Mouse (Mus musculus) kidney, adult 8-10 months (tissue): Measurements from ENCODE around the gene Tipin.
"Not testable (repeated sequence)": the region's sequence is repeated elsewhere in the genome, so short reads cannot be mapped to it uniquely, and the experiment has no call there.

Source experiments
- DNase-seq, 2 experiments: peaks; one replicate each; pipeline ENCODE4 v3.0.0; 2022

The Tipin gene

DNA sequence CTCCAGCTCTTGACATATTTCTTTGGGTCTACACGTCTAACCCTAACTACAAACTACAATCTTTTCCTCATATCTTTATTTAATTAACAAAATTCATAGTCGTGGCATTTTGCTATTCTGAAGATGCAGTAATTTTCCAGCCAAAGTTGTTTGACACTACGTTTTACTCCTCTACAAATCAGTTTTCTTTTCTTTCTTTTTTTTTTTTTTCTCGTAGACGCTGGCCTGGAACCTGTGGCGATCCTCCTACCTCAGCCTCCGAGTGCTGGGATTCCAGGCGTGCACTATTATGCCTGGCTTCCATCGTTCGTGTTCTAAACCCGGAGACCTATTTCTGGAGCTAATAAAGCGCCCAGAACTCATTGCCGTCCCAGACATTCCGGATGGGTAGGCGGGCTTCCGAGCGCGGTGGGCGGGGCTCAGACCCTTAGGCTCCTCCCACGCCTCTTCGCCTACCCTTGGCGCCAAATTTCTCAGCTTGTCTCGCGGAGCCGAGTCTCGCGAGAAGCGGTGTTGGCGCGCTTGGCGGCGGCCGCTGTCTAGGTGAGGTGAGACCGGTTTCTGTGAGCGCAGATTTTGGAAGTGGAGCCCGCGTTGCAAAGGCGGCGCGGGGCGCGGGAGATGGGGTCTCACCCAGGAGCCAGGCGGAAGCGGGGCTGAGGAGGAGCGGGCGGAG is at the start of gene Tipin:
Gene Tipin (plus strand): TSS at position 477 of the 676 bp plus-strand sequence.
- DNase-seq, result peak; percentile 93 to 96

DNA sequence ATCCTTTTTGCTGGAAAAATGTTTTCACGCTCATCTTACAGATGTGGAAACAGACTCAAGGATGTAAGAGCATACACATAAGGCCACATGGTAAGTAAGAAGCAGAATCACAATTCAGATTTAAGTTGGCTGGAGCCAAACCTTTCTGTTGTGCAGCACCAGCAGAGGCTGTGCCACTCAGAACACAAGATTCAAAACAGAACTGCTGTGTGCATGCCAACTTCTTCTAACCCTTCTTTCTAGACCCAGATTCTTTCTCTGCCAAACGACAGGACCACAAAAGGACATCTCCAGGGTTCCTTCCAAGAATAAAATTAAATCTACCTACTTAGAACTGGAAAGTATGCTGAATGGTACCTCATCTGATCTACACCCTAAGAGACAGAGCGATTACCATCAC is 49.7 kb upstream of the Tipin start:
- no peak for DNase-seq

DNA sequence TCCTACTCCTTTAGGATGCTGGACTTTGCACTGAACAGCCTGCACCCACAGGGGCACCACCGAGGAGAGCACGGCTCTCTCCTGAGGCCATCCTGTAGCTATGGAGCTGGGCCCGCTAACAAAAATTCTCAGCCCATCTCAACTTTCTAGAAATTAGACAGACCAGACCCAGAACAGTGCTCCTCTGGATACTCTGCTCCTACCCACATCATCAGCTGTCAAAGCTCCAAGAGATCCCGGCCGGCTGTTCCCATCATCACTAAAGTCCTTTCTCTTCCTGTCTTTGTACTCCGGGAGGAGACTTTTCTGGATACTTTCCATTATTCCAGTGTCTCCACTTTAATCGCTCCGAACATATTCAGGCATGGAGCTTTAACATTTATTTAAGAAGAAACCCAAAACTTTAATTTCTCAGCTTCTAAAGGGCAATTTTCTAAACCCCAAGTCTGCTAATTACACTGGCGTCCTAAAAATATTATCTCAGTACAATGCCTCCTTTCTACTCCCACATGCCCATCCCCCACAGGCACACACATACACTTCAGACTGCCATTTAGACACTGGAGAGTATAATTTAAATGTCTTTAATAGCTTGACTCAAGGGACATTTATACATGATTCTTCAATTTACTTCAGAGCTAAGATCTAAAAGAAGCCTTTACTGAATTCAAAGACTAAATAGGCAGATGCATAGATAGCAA is 49.0 kb upstream of the Tipin start:
- DNase-seq, result no peak

DNA sequence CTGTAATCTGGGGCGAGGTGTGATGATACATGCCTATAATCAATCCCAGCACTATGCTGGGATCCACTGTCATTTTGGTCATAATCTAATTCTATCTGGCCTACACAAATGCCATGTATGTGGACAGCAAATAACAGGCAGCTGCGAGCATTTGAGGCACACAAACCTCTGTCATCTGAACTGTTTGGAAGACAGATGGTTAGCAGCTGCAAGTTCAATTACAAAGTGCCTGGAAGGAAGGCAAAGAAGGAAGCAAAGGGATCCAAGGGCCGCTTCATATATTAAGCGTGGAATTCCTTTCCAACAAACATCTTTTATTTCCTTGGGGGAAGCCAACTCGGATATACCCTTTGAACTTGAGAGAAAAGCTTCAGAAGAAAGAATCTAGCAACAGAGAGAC is 47.7 kb upstream of the Tipin start:
- peak in 1 of 2 experiments; percentile 13 for DNase-seq

DNA sequence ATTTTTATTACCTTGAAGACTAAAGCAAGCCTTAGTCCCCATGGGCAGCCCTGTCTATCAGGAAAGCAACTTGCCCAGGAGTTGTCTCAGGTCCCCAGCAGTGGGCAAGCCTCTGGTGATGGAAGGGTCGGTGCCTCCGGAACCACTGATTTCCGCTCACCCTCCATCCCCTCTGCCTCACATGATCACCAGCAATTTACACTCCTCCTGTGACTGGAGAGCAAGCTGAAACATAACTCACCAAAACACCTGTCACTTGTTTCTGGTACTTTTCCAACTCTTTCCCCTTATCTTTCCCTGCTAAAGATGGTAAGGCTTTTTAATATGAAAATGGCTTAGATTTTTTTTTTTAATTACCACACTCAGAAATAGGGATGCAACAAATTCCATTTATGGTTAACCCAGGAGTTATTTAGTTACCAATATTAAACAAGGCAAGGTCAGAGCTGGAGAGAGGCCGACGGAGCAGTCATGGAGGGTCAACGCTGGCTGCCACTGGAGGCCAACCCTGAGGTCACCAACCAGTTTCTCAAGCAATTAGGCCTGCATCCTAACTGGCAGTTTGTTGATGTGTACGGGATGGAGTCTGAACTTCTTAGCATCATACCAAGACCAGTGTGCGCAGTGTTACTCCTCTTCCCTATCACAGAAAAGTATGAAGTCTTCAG is 46.5 kb upstream of the Tipin start, which contains the start of gene Uchl4:
Gene Uchl4 (plus strand): TSS at position 434 of the 668 bp plus-strand sequence.
- DNase-seq, result peak; percentile 63 to 66

DNA sequence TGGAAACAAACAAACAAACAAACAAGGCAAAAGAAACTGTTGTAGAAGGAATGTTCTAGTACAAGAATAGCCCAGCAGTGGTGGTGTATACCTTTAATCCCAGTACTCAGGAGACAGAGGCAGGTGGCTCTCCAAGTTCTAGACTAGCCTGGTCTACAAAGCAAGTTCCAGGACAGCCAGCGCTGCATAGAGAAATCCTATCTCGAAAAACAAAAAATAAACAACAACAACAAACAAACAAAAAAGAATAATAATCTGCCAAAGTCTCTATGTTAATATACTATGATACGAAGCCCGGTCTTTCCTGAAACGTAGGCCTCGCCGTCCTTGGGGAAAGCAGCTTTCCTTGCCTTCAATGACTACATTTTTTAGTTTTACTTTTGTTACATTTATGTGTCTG is 45.3 kb upstream of the Tipin start:
- DNase-seq, result no peak

DNA sequence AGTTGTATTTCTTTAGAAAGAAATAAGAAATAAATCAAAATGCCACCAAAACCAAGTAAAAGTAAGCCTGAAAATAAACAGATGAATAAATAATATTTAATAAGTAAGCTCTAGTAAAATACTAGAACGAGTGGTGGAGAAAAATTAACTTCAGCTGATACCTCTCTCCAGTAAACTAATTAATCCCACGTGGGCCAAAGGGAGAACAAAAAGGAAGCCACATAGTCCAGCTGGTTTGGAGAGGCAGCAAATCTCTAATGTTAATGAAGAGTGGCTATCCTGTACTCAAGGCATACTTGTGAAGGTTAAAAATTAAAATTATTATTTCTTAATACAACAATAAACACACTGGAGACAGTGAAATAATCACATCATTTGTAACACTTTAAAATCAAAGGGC is 41.3 kb upstream of the Tipin start:
- DNase-seq, result peak in 1 of 2 experiments; percentile 13

DNA sequence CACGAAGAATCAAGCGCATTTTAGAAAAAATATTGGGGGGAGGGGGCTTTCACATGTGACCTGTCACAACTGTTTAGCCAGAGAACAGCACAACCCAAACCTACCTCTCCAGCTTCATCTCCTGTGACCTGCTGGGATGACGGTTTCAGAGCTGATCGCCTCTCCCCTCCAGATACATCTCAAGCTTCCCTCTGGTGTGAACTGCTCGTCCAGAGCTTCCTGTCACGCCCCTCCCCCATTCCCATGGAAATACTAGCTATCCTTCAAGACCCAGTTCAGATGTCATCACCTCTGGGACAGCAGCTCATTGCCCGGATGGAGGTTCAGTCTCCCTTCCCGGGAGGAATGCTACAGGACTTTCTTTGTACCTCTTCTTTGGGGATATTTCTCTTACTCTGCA is 40.7 kb upstream of the Tipin start:
- peak in 1 of 2 experiments; percentile 17 for DNase-seq

DNA sequence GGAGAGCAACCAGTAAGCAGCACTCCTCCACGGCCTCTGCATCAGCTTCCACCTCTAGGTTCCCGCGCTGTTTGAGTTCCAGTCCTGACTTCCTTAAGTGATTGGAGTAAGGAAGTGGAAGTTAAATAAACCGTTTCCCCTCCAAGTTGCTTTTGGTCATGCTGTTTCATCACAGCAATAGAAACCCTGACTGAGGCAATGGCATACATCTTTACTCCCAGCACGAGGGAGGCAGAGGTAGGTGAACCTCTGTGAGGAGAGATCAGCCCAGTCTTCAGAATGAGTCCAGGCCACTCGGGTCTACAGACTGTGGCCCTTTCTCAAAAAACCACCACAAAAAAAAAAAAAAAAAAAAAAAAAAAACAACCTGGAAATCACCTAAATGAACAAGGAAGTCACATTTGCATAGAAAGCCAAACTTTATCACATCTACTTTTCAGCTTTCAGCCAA is 39.0 kb upstream of the Tipin start:
- no peak for DNase-seq

DNA sequence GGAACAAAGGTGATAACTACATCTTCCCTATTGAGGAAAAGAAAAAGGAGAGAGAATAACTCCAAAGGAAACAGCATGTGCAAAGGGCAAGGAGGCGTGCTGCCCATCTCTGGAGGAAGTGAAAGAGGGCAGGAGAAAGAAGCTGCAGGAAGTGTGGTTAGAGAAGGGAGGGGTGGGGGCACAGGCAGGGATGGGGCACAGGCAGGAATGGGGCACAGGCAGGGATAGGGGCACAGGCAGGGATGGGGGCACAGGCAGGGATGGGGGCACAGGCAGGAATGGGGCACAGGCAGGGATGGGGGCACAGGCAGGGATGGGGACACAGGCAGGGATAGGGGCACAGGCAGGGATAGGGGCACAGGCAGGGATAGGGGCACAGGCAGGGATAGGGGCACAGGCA is 32.0 kb upstream of the Tipin start:
- DNase-seq, result no peak

DNA sequence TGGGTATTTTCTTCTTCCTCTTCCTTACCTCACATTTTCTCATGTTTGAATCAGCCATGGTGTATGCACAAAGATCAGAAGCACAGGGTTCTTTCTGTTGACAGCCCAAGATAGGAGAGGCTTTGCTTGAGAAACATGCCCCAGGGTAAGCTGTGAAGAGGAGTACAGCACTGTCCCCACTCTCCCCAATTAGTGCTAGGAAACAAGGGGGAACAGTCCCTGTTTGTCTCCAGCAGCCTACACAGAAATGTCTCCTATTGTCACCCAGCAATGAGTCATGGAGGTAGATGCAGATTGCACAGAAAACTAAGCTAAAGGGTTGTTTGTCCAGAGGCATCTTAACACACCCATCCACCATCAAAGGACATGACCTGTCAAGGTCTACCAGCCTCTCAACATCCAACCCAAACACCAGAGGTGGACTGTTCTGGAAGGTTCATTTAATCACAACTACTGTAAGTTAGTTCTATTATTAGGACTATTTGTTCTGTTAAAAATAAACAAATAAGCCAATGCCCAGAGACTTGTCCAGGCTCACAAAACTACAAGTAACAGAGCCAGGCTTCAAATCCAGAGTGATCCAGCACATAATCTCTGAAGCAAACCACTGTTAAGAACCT is 31.2 kb upstream of the Tipin start:
- no peak for DNase-seq

DNA sequence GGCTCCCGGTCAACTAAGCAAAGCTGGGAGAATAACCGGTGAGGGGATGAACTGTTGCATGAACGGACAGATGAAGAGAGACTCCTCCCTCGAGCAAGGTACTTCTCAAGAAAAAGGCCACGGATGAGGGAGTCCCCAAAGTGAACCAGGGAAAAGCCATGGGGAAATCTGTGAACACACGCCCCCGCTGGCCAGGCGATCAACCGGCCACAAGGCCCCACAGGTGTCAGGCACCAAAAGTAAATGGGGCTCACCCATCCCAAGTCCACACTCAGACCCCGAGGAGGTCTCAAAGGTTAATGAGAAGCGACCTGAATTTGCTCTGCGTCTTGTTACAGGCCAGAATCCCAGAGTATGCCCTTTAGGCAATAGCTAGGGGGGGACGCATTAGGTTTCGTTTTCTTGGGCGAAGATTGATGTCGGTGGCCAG is 28.8 kb upstream of the Tipin start:
- DNase-seq, result peak; percentile 34 to 50

DNA sequence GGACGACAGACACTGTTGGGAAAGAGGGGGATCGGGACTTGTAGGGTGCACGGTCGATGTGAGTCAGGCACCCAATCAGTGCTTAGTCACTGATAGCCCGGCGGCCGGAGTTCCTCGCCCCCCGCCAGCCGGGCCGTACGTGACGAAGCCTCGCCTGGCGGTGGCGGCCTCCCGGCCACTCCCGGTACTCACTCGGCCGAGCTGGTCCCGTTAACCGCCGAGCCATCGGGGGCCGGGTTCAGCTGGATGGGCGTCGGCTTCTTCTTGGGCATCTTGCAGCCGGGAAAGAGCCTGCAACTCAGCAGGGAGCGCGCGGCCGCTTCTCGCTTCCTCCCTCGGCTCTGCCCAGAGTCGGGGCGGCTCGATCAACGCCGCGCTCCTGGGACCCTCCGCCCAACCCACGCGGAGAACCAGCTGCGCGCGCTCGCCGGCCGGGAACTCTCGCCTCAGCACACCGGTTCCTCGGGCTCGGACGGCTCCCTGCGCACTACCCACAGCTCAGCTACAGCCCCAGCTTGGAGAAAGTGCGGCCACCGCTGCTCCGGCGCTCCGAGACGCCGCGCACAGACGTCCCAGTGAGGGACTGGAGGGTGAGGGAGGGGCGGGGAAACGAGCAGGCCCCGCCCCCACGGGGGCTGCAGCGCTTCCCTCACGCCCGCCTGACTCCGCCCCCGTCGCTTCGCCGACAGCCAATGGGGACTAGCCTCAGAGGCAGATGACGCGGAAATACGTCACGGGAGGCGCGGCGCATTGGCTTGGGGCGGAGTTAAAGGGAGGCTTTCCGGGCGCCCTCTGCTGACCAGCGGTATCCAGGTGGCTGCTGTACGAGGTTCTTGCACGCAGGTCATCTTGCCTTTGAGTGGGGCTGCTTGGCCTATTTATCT is 28.1 kb upstream of the Tipin start, which contains the start of gene Map2k1:
Gene Map2k1 (minus strand): TSS at position 611 of the 884 bp plus-strand sequence.
- DNase-seq, result peak; percentile 99 to 100

DNA sequence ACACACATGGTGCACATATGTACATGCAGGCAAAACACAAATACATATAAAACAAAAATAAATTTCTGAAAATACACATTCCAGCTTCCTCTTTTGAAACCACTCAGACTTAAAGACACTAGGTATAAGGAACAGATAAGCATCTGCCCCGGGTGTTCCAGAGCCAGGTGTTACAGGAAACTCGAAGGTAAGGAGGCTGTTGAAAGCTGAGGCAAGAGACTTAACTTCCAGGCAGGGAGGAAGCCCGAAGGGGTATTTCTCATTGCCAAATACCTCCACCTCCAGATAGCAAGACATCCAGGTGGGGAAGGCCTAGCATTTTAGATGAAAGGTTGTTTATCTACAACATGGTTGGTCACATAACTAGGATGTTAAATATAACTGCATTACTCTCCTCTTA is 26.0 kb upstream of the Tipin start:
- no peak for DNase-seq

DNA sequence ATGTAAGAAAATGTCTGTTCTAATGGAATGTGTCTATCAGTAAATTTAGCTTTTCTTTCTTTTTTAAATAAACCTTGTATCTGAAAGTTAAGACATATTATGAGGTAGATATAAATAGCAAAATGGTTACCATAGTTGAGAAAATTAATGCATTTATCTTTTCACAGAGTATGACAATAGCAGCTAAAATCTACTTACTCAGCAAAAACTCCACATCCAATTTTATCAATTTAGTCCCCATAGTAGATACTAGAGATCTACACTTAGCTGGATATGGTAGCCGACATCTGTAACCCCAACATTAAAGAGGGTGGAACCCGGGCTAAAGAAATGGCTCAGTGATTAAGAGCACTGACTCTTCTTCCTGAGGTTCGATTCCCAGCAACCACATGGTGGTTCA is 25.2 kb upstream of the Tipin start:
- no peak for DNase-seq

DNA sequence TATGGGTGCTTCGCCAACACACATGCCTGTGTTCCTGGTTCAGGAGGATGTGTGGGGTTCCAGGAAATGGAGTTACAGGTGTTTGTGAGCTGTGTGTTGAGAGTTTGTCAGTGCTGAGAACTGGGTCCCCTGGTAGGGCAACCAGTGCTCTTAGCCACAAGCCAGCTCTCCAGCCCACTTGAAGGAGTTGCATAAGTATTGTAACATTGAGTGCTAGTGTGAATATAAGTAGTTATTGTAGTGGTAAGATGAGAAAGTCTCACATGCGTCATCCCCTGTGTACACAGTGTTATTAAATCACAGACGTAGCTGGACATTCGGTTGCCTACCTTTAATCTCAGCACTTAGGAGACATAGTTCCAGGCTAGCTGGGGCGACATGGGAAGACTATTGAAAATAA is 21.5 kb upstream of the Tipin start:
- DNase-seq, result no peak

DNA sequence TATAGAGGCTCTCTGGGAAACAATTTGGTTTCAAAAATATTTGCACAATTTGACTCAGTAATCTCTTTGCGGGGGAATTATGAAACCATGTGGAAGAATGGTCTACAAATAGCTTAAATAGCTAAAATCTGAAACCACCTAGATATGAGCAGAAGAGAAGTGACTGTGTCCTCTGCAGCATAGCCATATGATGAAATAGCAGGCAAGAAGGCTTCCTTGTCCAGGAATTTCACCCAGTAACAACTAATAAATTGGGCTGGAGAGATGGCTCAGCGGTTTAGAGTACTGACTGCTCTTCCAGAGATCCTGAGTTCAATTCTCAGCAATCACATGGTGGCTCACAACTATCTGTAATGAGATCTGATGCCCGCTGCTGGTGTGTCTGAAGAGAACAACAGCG is 20.4 kb upstream of the Tipin start:
- DNase-seq, result no peak

DNA sequence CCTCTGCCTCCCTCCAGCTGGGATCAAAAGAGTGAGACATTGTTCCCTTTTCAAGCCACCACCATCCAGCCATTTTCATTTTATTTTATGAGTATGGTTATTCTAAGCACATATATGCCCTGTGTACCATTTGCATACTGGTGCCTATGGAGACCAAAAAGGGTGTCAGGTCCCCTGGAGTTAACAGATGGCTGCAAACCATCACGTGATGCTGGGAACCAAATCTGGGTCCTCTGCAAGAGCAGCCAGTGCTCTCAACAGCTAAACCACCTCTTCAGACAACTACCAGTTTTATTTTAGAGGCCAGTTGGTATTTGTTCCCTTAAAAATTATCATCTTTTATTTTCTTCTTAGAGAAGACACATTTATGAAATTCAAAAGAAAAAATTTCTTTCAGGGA is 16.6 kb upstream of the Tipin start:
- DNase-seq, result no peak

DNA sequence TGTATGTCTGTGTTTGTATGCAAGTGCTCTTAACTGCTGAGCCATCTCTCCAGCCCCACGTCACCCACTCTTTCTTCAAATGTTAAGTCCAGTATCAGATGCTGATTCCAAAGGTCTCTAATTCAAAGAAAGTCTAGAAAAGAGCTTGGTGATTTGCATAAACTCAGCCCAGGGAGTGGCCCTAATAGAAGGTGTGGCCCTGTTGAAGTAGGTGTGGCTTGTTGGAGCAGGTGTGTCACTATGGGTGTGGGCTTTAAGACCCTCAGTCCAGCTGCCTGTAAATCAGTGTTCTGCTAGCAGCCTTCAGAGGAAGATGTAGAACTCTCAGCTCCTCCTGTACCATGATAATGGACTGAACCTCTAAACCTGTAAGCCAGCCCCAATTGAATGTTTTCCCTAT is 14.2 kb upstream of the Tipin start:
- no peak for DNase-seq

DNA sequence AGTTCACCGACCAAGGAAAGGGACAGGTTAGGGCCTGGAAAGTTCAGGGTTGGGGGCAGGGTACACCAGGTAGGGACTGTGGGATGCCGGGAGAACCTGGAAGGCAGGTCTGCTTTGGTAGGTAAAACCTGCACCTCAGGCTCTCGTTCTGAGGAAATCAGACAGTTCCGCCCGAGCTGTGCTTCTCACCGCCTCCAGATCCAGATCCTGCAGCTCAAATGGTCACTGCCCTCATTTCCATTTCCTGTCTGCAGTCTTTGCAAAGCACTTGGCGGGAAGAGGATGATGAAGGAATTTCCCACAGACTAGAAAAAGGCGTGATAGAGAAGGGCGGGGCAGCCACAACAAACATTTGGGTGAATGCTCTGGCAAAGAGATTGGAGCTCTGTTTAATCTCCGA is 13.2 kb upstream of the Tipin start:
- no peak for DNase-seq

DNA sequence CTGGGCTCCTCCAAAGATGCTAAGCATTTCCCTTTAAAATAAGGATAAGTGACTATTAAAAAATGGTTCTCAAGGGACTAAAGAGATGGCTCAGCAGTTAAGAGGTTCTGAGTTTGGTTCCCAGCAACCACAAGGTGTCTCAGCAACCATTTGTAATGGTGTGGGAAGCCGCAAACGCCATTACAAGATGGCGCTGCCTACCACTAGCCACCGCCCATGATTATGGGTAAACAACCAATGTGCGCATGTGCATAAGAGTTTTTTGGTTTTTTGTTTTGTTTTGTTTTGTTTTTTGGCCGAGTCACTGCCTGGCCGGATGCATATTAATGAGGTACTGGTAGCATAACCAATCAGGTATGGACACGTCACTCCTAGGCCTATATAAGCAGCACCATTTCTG is 12.5 kb upstream of the Tipin start:
- not testable (repeated sequence) for DNase-seq

DNA sequence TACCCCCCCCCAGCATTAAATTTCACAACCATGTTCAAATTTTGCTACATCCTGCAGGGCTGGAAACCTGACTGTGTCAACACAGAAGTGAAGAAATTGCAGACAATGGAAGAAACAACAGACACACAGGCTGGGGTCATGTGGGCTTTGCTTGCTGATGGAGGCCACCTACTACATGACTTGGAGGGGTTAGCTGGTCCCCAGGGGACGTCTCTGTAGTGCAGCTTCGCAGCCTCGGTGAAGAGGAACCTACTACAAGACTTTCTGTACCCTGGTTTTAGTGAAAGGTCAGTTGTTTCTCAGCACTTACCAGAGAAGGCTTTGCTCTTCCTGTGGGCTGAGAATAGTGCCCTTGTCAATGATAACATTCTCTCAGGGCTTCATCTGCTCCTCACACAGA is 10.1 kb upstream of the Tipin start:
- DNase-seq, result no peak
